Mouse (Mus musculus) CH12.LX (cell line): ENCODE data around the gene Dab1. TPM values are rescaled to one million over a fixed set of nuclear protein-coding genes. Genes with fewer than 3 reads are reported as not detected.

Source experiments
- DNase-seq: peaks from one replicate; pipeline ENCODE4 v3.0.0-alpha.2; 2013; ENCODE audit errors: extremely low read depth
- H3K27ac ChIP-seq: 2 replicates; pipeline ENCODE4 v1.5.1; 2012; ENCODE audit warnings: low read depth, mild to moderate bottlenecking, control low read depth, moderate library complexity; ENCODE audit not compliant: insufficient read depth
- H3K27me3 ChIP-seq: replicated peaks from 2 replicates; pipeline ENCODE3; 2012; ENCODE audit warnings: inconsistent platforms
- H3K36me3 ChIP-seq, 2 experiments: replicated peaks in 1 of 2; 2 replicates each; pipeline versions ENCODE3 to v1.6.1; 2012; ENCODE audit warnings: inconsistent platforms in 1 of 2, low read length in 1 of 2, mild to moderate bottlenecking in 1 of 2, mixed read lengths in 1 of 2, moderate library complexity in 1 of 2; ENCODE audit not compliant: control insufficient read depth in 1 of 2, insufficient read depth in 1 of 2
- H3K4me1 ChIP-seq, 2 experiments: 2 replicates each; pipeline ENCODE4 v1.6.1; 2012; ENCODE audit warnings: inconsistent platforms in 1 of 2, moderate library complexity in 1 of 2; ENCODE audit not compliant: insufficient read depth in 2 of 2, control insufficient read depth in 1 of 2
- H3K4me2 ChIP-seq: 2 replicates; pipeline ENCODE4 v1.6.1; 2012; ENCODE audit warnings: low read depth, mild to moderate bottlenecking, control low read depth; ENCODE audit not compliant: poor library complexity, insufficient read depth, severe bottlenecking
- H3K4me3 ChIP-seq, 3 experiments: fragments of 150-350 bp in 1 of 3; sonication (generic) in 1 of 3; replicated peaks in 1 of 3; 2 replicates each; pipeline versions ENCODE3 to v1.5.1; 2011 to 2012; ENCODE audit warnings: low read depth in 2 of 3, low read length in 2 of 3, mild to moderate bottlenecking in 2 of 3, moderate library complexity in 2 of 3, control low read depth in 1 of 3, improper control_type of control experiment in 1 of 3, inconsistent platforms in 1 of 3, mixed read lengths in 1 of 3; ENCODE audit not compliant: poor library complexity in 1 of 3
- H3K79me2 ChIP-seq: replicated peaks from 2 replicates; pipeline ENCODE4 v1.6.1; 2012; ENCODE audit warnings: mild to moderate bottlenecking, moderate library complexity; ENCODE audit not compliant: control insufficient read depth, poor library complexity, insufficient read depth, severe bottlenecking; ENCODE audit errors: extremely low read depth
- H3K9ac ChIP-seq: 2 replicates; pipeline ENCODE4 v1.6.1; 2012; ENCODE audit warnings: low read depth, mild to moderate bottlenecking, control low read depth, moderate library complexity; ENCODE audit not compliant: insufficient read depth
- H3K9me3 ChIP-seq: replicated peaks from 2 replicates; pipeline ENCODE3; 2012; ENCODE audit warnings: low read length, inconsistent platforms, mixed read lengths
- CHD2 ChIP-seq: IDR thresholded peaks from 2 replicates; pipeline ENCODE4 v1.6.1; 2011; ENCODE audit warnings: low read length, improper control_type of control experiment
- E2F4 ChIP-seq: IDR thresholded peaks from 2 replicates; pipeline ENCODE4 v1.6.1; 2011; ENCODE audit warnings: low read depth, low read length, improper control_type of control experiment; ENCODE audit not compliant: insufficient replicate concordance
- EP300 ChIP-seq: IDR thresholded peaks from 2 replicates; pipeline ENCODE4 v1.6.1; 2011; ENCODE audit warnings: low read length, improper control_type of control experiment
- ETS1 ChIP-seq: conservative IDR thresholded peaks from 2 replicates; pipeline ENCODE4 v1.6.1; 2012; ENCODE audit warnings: low read depth, mild to moderate bottlenecking, inconsistent platforms, low read length, improper control_type of control experiment, moderate library complexity
- GABPA ChIP-seq: IDR thresholded peaks from 2 replicates; pipeline ENCODE4 v1.6.1; 2012; ENCODE audit warnings: low read depth, low read length, improper control_type of control experiment, inconsistent platforms; ENCODE audit not compliant: insufficient replicate concordance
- JUN ChIP-seq: IDR thresholded peaks from 2 replicates; pipeline ENCODE4 v1.6.1; 2011; ENCODE audit warnings: low read depth, mild to moderate bottlenecking, low read length, improper control_type of control experiment, moderate library complexity; ENCODE audit not compliant: insufficient read depth
- KAT2A ChIP-seq: IDR thresholded peaks from 2 replicates; pipeline ENCODE4 v1.6.1; 2012; ENCODE audit warnings: low read length, improper control_type of control experiment, inconsistent platforms; ENCODE audit not compliant: insufficient replicate concordance
- MAFK ChIP-seq: IDR thresholded peaks from 2 replicates; pipeline ENCODE4 v1.6.1; 2011; ENCODE audit warnings: low read length, improper control_type of control experiment; ENCODE audit not compliant: insufficient replicate concordance
- MAX ChIP-seq: IDR thresholded peaks from 2 replicates; pipeline ENCODE4 v1.6.1; 2011; ENCODE audit warnings: low read length, improper control_type of control experiment
- MAZ ChIP-seq: IDR thresholded peaks from 2 replicates; pipeline ENCODE4 v1.6.1; 2012; ENCODE audit warnings: low read depth, mild to moderate bottlenecking, inconsistent platforms, low read length, improper control_type of control experiment, moderate library complexity
- MEF2A ChIP-seq: IDR thresholded peaks from 2 replicates; pipeline ENCODE4 v1.6.1; 2014; ENCODE audit warnings: low read depth, mild to moderate bottlenecking, inconsistent platforms, low read length, improper control_type of control experiment, borderline replicate concordance
- NELFE ChIP-seq: IDR thresholded peaks from 2 replicates; pipeline ENCODE4 v1.6.1; 2011; ENCODE audit warnings: low read depth, low read length, improper control_type of control experiment
- PAX5 ChIP-seq: IDR thresholded peaks from 2 replicates; pipeline ENCODE4 v1.6.1; 2012; ENCODE audit warnings: low read length, inconsistent platforms, mixed read lengths
- POLR2A ChIP-seq: IDR thresholded peaks from 2 replicates; pipeline ENCODE4 v1.6.1; 2011; ENCODE audit warnings: low read depth, mild to moderate bottlenecking, improper control_type of control experiment, low read length
- SIN3A ChIP-seq: IDR thresholded peaks from 2 replicates; pipeline ENCODE4 v1.6.1; 2012; ENCODE audit warnings: low read length, improper control_type of control experiment, inconsistent platforms
- SMC3 ChIP-seq: IDR thresholded peaks from 2 replicates; pipeline ENCODE4 v1.6.1; 2011; ENCODE audit warnings: low read depth, low read length, improper control_type of control experiment
- TBP ChIP-seq: conservative IDR thresholded peaks from 2 replicates; pipeline ENCODE4 v1.6.1; 2011; ENCODE audit warnings: low read depth, low read length, improper control_type of control experiment
- TCF12 ChIP-seq: IDR thresholded peaks from 2 replicates; pipeline ENCODE4 v1.6.1; 2014; ENCODE audit warnings: low read depth, mild to moderate bottlenecking, inconsistent platforms, low read length, improper control_type of control experiment
- UBTF ChIP-seq: IDR thresholded peaks from 2 replicates; pipeline ENCODE4 v1.6.1; 2012; ENCODE audit warnings: low read depth, mild to moderate bottlenecking, inconsistent platforms, low read length, improper control_type of control experiment, moderate library complexity
- USF2 ChIP-seq: conservative IDR thresholded peaks from 2 replicates; pipeline ENCODE4 v1.6.1; 2011; ENCODE audit warnings: low read depth, low read length, improper control_type of control experiment
- ZC3H11A ChIP-seq: IDR thresholded peaks from 2 replicates; pipeline ENCODE4 v1.6.1; 2012; ENCODE audit warnings: low read depth, mild to moderate bottlenecking, inconsistent platforms, low read length, improper control_type of control experiment
- ZKSCAN1 ChIP-seq: IDR thresholded peaks from 2 replicates; pipeline ENCODE4 v1.6.1; 2012; ENCODE audit warnings: low read depth, inconsistent platforms, low read length, improper control_type of control experiment, borderline replicate concordance
- ZNF384 ChIP-seq: IDR thresholded peaks from 2 replicates; pipeline ENCODE4 v1.6.1; 2012; ENCODE audit warnings: low read depth, low read length, improper control_type of control experiment, inconsistent platforms
- dilution Hi-C: fragments of 300-500 bp; cut with MboI; formaldehyde crosslinking; loops from 2 replicates; pipeline ENCODE4 v1.14.3; 2020; ENCODE audit warnings: low sequenced_read_pairs; ENCODE audit not compliant: extremely low pct_unique_long_range_greater_than_20kb, extremely low pct_ligation_motif_present
- in situ Hi-C: fragments of 300-500 bp; cut with MboI; formaldehyde crosslinking; loops from 3 replicates; pipeline ENCODE4 v1.14.3; 2019; ENCODE audit warnings: low sequenced_read_pairs, low pct_ligation_motif_present, low pct_unique_long_range_greater_than_20kb, mixed read lengths
- polyA plus RNA-seq: library from polyadenylated mRNA; unstranded; fragments of >175 nt; gene quantifications from 2 replicates; pipeline ENCODE4 v1.2.1, GENCODE M21; 2012; ENCODE audit warnings: low read depth; ENCODE audit not compliant: insufficient read length
- total RNA-seq, 2 experiments: library from RNA; depleted of rRNA; stranded (reverse); fragments of 300-350 nt in 1 of 2; fragments of >200 nt in 1 of 2; gene quantifications; 2 replicates each; pipeline ENCODE4 v1.2.3; 2012 to 2014

Gene Dab1
- total and polyA plus RNA-seq, 3 experiments: not detected

DNA sequence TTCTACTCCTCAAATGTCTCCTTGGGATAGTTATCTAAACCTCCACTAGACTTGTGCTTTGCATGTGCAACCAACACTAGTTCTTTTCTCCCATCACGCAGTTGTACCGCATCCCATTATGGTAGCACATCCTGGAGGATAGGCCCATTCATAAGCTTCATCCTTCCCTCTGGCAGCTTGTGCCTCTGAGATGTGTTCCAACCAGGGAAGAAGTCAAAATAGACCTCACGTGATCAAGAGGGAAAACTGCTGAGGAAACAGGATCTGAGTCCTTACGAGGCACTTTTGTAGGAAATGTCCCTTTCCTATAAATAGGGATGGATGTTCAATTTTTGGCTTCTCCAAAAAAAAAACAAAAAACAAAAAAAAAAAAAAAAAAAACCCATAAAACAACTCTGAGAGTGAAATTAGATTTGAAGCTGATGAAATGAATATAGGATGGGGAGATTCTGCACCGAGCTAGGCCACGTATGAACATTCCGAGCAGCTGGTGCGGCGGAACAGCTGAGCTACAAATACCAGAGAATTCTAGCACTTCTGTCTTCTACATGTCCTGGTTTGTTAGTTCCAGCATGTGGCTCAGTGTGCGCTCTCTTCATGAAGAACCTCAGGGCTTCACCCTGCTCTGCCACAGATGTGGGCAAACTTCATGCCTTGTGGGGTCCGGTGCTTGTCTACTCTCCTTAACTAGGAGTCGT is 802.0 kb downstream of the Dab1 start:
- Histone ChIP-seq H3K9me3 (peaks cover 67% of the 10 kb centered on the region), H3K4me2 (no peak overlapping the region), H3K79me2 (no peaks in the 10 kb centered on the region), H3K36me3 (no peaks in the 10 kb centered on the region), H3K27me3 (no peaks in the 10 kb centered on the region), H3K9ac (no peak overlapping the region), H3K4me3 (no peak overlapping the region), H3K27ac (no peak overlapping the region), H3K4me1 (no peaks in the 10 kb centered on the region)
- dilution Hi-C loops: no loop called here
- DNase-seq: no peak
- no peak for TF ChIP-seq TBP
- no peak for TF ChIP-seq POLR2A
- no peak for TF ChIP-seq NELFE
- no peak for TF ChIP-seq TCF12
- TF ChIP-seq CHD2: no peak
- no peak for TF ChIP-seq UBTF
- no peak for TF ChIP-seq KAT2A
- TF ChIP-seq MEF2A: no peak
- TF ChIP-seq JUN: no peak
- in situ Hi-C loops: no loop called here

DNA sequence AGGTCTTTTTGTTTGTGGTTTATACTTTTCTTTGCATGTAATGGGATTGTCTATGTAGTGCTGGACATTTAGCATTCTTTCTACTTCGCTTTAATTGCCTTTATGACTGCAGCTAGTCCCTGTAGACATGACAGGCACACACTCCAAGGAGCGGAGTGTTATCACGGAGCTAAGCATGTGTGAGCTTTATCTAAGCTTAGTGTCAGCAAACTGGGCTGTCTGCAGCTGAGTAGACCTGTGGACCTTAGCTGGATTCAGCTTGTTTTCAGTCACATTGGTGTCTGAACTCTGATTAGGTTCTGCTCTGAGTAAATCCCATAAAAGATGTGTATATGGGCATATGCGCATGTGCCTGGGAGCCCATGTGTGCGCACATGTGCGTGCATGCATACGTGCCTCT is 810.0 kb downstream of the Dab1 start:
- dilution Hi-C loops (no loop called here), in situ Hi-C loops (no loop called here)
- no peak overlapping the region for H3K27ac ChIP-seq
- peaks cover 82% of the 10 kb centered on the region for H3K9me3 ChIP-seq
- H3K4me2 ChIP-seq: no peak overlapping the region
- H3K9ac ChIP-seq: no peak overlapping the region
- DNase-seq: no peak
- H3K4me3 ChIP-seq: no peak overlapping the region
- TF ChIP-seq ZNF384 (no peak), SIN3A (no peak), NELFE (no peak), EP300 (no peak), CHD2 (no peak), ZKSCAN1 (no peak), TBP (no peak), ETS1 (no peak), GABPA (no peak), PAX5 (no peak), SMC3 (no peak), KAT2A (no peak), MAX (no peak), USF2 (no peak), E2F4 (no peak), MAZ (no peak), ZC3H11A (no peak), MAFK (no peak)
- H3K27me3 ChIP-seq: no peaks in the 10 kb centered on the region
- H3K36me3 ChIP-seq: no peaks in the 10 kb centered on the region
- no peaks in the 10 kb centered on the region for H3K79me2 ChIP-seq
- no peaks in the 10 kb centered on the region for H3K4me1 ChIP-seq
